Mouse (Mus musculus) inflammation-experienced regulatory T-cells, adult 6 months (primary cell): ENCODE measurements around the gene Gm38431. TPM values are rescaled to one million over a fixed set of nuclear protein-coding genes. Genes with fewer than 3 reads are reported as not detected.

Experiments
- ATAC-seq: one replicate; pipeline ENCODE4 v1.8.0; 2017
- polyA plus RNA-seq, 3 experiments: library from polyadenylated mRNA; unstranded; fragments of 100-300 nt; shearing (Covaris generic); gene quantifications; one replicate each; pipeline ENCODE4 v1.2.1; 2017

Gm38431 gene
- polyA plus RNA-seq, 3 experiments from 2014 or later: 0.31 to 8.4 TPM; not detected in 1

- no peak for ATAC-seq
These were observed 50.5 kb downstream of the Gm38431 start for GRCm38 (mm10) chr9:21041308-21041707.

- ATAC-seq: no peak
These were observed 52.0 kb downstream of the Gm38431 start for GRCm38 (mm10) chr9:21039779-21040178.

GRCm38 (mm10) chr9:21037481-21037891, 54.3 kb downstream of the Gm38431 start:
- ATAC-seq: no peak

DNA sequence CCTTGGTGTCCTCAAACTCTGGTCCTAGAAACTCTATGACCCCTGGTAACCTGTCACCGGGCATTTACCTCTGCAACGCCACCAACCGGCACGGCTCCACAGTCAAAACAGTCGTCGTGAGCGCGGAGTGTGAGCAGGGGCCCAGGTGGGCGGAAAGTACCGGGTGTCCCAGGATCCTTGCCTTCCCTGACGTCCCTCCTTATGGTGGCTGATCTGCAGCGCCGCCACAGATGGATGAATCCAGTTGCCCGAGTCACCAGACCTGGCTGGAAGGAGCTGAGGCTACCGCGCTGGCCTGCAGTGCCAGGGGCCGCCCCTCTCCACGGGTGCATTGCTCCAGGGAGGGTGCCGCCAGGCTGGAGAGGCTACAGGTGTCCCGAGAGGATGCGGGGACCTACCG, 55.1 kb downstream of the Gm38431 start:
- ATAC-seq: no peak

DNA sequence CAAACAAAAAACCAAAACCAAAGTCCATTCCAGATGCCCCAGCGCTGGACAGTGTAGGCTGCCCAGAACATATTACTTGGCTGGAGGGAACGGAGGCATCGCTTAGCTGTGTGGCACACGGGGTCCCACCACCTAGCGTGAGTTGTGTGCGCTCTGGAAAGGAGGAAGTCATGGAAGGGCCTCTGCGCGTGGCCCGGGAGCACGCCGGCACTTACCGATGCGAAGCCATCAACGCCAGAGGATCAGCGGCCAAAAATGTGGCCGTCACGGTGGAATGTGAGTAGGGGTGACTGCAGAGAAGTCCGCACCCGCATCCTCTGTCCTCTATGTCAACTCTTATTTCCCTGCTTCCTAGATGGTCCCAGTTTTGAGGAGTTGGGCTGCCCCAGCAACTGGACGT, 55.6 kb downstream of the Gm38431 start:
- no peak for ATAC-seq

DNA sequence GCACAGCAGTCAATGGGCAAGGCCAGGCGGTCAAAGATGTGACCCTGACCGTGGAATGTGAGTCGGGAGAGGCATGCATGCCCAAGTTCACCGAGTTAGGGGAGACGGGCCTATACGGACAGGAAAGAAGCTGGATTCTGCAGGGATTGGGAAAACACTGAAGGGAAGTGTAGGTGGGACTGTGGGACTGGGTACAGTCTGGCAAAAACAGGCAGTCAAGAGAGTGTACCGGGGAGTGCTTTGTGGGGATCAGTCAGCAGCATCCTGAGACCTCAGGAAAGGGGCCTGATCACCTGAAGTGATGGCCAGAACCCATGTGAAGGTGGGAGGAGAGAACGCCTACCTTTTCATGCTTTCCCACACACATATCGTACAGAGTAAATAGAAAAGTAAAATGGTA, 56.2 kb downstream of the Gm38431 start:
- no peak for ATAC-seq

DNA sequence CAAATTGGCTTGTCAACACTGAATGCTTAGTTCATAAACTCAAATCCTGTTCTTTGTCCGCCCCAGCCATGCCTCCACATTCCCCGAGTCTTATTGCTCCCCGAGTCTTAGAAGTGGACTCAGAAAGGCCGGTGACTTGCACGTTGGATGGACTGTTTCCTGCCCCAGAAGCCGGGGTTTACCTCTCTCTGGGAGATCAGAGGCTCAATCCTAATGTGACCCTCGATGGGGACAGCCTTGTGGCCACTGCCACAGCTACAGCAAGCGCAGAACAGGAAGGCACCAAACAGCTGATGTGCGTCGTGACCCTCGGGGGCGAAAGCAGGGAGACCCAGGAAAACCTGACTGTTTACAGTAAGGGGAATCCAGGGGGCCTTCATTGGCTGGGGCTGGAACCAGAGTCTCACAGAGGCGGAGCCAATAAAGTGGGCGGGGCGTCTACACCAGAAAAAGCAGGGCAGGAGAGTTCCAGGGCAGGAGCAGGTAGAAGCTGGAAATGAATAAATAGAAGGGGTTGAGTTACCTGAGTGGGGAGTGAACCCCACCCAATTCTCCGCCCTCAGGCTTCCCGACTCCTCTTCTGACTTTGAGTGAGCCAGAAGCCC, 57.2 kb downstream of the Gm38431 start:
- ATAC-seq: no peak

- ATAC-seq: peak; percentile 44
These were observed 58.7 kb downstream of the Gm38431 start for GRCm38 (mm10) chr9:21033136-21033535.

DNA sequence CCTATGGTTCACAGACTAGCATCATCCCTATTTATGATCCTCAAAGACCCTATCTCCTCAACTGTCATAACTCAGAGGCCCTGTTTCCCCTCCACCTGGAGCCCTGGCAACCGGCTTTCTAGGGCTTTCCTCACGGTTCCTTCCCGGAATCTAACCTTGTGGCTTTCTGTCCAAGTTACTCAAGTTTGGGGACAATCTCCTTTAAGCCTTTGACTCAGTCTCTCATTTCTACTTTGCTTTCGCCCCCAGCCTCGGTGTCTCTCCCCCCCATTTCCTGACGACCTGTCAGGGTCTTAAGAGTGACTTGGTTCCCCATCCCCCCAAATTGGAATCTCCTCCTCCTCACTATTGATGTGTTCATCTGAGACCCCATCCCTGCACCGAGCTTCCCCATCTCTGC, 59.3 kb downstream of the Gm38431 start:
- no peak for ATAC-seq

- ATAC-seq: peak; percentile 8
These were observed 59.9 kb downstream of the Gm38431 start, which contains the start of gene Icam5 for GRCm38 (mm10) chr9:21031896-21032351. Gene Icam5, plus strand, starts transcription at chr9:21032073.

GRCm38 (mm10) chr9:21031251-21031895, 60.4 kb downstream of the Gm38431 start:
- peak; percentile 31 for ATAC-seq

DNA sequence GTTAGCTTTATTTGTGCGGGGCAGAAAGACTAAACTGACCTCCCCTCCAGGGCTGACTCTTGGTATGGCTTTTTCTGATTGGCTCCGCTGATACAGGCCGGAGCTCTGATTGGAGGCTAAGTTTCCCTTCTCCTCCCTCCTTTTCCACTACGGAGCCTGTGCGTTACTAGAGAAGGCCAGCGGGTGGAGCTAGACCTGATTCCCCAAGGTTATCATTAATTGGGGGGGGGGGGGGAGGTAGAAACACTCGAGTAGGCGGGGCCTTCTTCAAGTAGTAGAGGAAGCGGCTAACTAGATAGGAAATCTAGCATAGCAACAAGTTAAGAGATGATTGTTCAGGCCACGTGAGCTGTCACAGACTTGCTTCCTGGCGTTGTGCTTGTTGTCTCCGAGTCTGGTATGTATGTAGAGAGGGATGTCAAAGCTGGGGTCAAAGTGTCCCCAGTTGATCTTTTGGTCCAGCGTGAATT, 61.0 kb downstream of the Gm38431 start:
- peak; percentile 74 for ATAC-seq

GRCm38 (mm10) chr9:21030055-21030600, 61.7 kb downstream of the Gm38431 start:
- ATAC-seq: no peak

DNA sequence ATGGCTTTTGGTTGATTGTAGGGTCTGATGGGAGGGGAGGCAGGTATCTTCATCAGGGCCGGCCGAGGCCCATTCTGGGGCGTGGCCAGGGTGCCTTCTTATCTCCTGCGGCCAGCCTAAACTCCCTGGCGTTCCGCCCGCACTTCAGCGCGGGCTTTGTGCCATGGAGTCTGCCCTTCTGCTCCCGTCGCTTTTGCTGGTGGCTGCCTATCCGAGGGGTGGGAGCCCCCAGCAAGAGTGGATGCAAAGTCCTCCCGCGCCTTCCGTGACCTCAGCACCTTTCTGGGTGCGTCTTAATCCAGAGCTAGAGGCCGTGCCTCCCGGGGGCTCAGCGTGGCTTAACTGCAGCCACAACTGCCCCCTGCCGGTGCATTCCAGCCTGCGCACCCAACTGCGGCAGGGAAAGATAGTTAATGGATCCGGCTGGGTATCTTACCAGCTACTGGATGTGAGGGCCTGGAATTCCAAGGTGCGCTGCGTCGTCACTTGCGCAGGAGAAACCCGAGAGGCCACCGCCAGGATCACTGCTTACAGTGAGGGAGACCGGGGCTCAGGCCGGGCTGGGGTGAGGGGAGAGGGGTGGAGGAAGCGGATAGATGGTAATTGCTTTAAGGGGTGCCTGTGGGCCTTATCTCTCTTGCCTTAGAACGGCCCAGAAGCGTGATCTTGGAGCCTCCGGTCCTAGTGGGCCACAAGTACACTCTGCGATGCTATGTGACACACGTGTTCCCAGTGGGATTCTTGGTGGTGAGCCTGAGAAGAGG, 62.3 kb downstream of the Gm38431 start, which contains the start of gene Icam4:
Gene Icam4 (plus strand): TSS at position 83 of the 764 bp plus-strand sequence.
- no peak for ATAC-seq

GRCm38 (mm10) chr9:21028560-21029110, 63.2 kb downstream of the Gm38431 start:
- no peak for ATAC-seq

- ATAC-seq: no peak
These were observed 64.0 kb downstream of the Gm38431 start for GRCm38 (mm10) chr9:21027774-21028290.

DNA sequence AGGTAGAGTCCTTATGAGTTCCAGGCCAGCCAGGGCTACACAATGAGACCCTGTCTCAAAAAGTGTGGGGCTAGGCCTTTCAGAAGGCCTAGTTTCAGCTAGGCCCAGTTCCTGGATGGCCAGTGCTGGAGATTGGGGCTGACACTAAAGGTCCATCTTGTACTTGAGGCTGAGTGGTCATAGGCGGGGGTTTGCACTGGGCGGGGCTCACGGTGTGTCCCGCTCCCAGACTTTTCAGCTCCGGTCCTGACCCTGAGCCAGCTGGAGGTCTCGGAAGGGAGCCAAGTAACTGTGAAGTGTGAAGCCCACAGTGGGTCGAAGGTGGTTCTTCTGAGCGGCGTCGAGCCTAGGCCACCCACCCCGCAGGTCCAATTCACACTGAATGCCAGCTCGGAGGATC, 64.9 kb downstream of the Gm38431 start:
- ATAC-seq: no peak

DNA sequence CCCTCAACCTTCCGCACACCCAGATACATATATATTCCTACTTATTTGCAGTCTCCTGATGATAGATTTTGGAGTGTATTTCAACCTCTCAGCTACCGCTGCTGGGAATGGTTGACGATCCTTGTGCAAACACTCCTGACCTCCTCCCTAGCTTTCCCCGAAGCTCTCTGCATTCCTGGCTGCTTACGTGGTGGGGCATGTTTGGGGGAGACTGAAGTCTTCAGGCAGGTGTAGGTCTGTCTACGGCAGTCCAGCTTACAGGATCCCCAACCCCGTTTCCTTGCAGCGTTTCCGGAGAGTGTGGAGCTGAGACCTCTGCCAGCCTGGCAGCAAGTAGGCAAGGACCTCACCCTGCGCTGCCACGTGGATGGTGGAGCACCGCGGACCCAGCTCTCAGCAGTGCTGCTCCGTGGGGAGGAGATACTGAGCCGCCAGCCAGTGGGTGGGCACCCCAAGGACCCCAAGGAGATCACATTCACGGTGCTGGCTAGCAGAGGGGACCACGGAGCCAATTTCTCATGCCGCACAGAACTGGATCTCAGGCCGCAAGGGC, 66.5 kb downstream of the Gm38431 start:
- ATAC-seq: no peak

DNA sequence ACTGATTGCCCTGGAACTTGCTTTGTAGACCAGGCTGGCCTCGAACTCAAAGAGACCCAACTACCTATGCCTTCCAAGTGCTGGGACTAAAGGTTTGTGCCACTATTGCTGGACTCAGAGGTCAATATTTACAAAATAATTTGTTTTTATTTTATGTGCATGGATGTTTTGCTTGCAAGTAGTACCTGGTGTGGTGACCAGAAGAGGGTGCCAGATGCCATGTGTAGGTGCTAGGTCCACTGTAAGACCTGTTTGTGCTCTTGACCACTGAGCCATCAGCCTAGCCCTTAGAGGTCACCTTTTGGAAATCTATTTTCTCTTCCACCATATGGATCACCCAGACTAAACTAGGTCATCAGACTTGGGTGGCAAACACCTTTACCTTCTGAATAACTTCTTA, 69.1 kb downstream of the Gm38431 start:
- ATAC-seq: no peak

DNA sequence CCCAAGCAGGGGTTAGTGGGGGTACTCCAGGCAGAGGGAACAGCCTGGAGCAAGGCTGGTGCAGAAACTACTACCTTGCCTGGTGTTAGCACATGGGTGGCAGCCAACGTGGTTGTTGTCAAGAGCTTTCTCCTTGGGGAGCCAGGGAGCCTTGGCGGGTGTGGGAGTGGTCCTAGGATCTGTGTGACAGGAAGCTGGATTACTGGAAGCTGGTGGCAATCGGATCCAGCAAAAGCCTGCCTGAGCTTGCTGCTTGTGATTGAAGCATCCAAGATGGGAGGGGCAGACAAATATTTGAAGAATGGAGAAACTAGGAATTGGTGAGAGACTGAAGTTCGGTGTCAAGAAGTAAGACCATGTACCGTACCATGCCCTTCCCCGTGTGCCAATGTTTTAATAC, 69.5 kb downstream of the Gm38431 start:
- ATAC-seq: no peak

DNA sequence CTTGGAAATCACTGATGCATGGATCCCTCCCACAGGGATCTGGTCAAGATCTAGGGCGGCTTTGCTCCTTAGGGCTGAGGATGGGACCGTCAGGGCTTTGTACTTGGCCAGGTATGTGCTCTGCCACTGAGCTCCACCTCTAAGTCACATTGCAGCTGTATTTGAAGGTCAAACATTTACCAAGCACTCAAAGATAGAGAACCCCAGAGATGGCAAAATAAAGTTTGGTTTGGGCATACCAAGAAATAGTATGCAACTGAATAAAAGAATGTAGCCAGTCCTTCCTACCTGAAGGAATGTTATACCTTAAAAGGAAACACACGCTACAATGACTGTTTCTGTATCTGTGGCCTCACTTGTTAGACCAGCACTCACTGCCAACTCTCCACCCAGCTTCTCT, 70.4 kb downstream of the Gm38431 start:
- ATAC-seq: no peak

- no peak for ATAC-seq
These were observed 73.2 kb downstream of the Gm38431 start for GRCm38 (mm10) chr9:21018600-21018999.
